Mouse (Mus musculus) heart, embryonic 13.5 days (tissue): ENCODE data around the gene Pate2. TPM values are rescaled to one million over a fixed set of nuclear protein-coding genes. Genes with fewer than 3 reads are reported as not detected.

Experiments used
- ATAC-seq: fragments of 200-750 bp; cut with Nextera tagmentation; 2 replicates; pipeline ENCODE4 v1.8.0; 2017; ENCODE audit warnings: moderate TSS enrichment; ENCODE audit not compliant: insufficient number of reproducible peaks, low FRiP score, low TSS enrichment; ENCODE audit errors: extremely low read depth
- H3K27ac ChIP-seq: fragments of 300-500 bp; sonication (generic); replicated peaks from 2 replicates; pipeline ENCODE4 v1.5.1; 2015; ENCODE audit warnings: moderate library complexity, mild to moderate bottlenecking, inconsistent platforms
- H3K27me3 ChIP-seq: fragments of 300-500 bp; sonication (generic); replicated peaks from 2 replicates; pipeline ENCODE4 v1.6.1; 2015; ENCODE audit warnings: mild to moderate bottlenecking, inconsistent platforms
- H3K36me3 ChIP-seq: fragments of 300-500 bp; sonication (generic); 2 replicates; pipeline ENCODE4 v1.6.1; 2015; ENCODE audit warnings: mild to moderate bottlenecking, inconsistent platforms
- H3K4me1 ChIP-seq: fragments of 300-500 bp; sonication (generic); 2 replicates; pipeline ENCODE4 v1.6.1; 2015; ENCODE audit warnings: inconsistent platforms
- H3K4me2 ChIP-seq: fragments of 300-500 bp; sonication (generic); 2 replicates; pipeline ENCODE4 v1.6.1; 2015; ENCODE audit warnings: inconsistent platforms, mild to moderate bottlenecking, moderate library complexity
- H3K4me3 ChIP-seq: fragments of 300-500 bp; sonication (generic); 2 replicates; pipeline ENCODE4 v1.5.1; 2015; ENCODE audit warnings: moderate library complexity, mild to moderate bottlenecking, inconsistent platforms
- H3K9ac ChIP-seq: fragments of 300-500 bp; sonication (generic); 2 replicates; pipeline ENCODE4 v1.6.1; 2015; ENCODE audit warnings: inconsistent platforms, mild to moderate bottlenecking, moderate library complexity
- H3K9me3 ChIP-seq: fragments of 300-500 bp; sonication (generic); 2 replicates; pipeline ENCODE4 v1.6.1; 2016; ENCODE audit warnings: inconsistent platforms
- WGBS: fragments of 180-500 bp; shearing (Covaris S2); methylation state at CpG from one replicate; pipeline ENCODE4 v1.1.7; 2015; ENCODE audit warnings: mixed read lengths; 5-methylcytosine and 5-hydroxymethylcytosine counted together
- polyA plus RNA-seq: library from polyadenylated mRNA; unstranded; fragments of >200 nt; fragmentation: Nextera tagmentation; extraction: Ambion mirVana; gene quantifications from 2 replicates; pipeline ENCODE4 v1.2.1, GENCODE M21; 2015

Gene Pate2
- 0.20 and 0.39 TPM in 2 replicates for polyA plus RNA-seq

- Histone ChIP-seq H3K27me3 (peaks cover 19% of the 10 kb centered on the region), H3K36me3 (peaks cover 34% of the 10 kb centered on the region), H3K9ac (peak within 1 kb of the TSS; percentile 87), H3K4me3 (peak within 1 kb of the TSS; percentile 71), H3K9me3 (no peaks in the 10 kb centered on the region), H3K27ac (peak within 1 kb of the TSS; percentile 90), H3K4me1 (peaks cover 38% of the 10 kb centered on the region), H3K4me2 (peak within 1 kb of the TSS; percentile 81)
- under 1% methylated on average over 86 of the region's 86 CpGs for WGBS
- ATAC-seq = peak; percentile 95
These were observed at the start of gene Pate2, which contains the start of gene Hyls1 for GRCm38 (mm10) chr9:35569571-35570534. Gene Pate2, plus strand, starts transcription at chr9:35570284. Gene Hyls1, minus strand, starts transcription at chr9:35570398.

DNA sequence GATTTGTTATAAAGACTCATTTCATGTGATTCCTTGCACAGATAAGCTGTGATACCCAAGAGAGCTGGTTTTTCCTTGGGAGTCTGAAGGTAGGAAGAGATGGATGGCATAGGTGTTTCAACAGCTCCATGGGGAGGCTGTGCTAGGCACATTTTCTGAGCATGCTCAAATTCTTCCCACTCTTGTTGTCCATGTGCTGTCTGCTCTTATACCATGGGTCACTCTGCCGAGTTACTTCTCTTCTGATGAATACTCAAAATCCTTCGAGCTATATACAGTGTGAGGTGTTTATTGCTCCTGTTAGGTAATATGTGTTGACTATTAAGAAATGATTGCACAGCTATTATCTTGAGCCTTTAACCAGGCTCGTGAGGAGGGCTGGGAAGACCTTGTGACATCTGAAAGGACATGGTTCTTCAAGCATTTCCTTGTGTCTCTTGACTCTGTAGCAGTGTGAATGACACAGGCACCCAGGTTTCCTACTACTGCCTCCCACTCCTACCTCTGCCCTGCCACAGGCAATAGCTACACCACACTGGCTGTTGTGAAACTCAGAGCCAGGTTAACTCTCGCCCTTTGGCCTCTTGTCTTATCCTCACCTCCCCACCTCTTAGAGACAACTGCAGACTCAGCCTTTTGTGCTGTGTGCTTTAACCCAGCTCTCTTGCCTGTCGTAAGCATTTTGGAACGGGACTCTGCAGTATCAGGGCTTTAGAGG is 49.3 kb upstream of the Pate2 start:
- Histone ChIP-seq H3K9ac (no peak overlapping the region), H3K4me3 (no peak overlapping the region), H3K27ac (no peak overlapping the region), H3K4me2 (no peak overlapping the region), H3K4me1 (peaks cover 21% of the 10 kb centered on the region), H3K27me3 (no peaks in the 10 kb centered on the region), H3K9me3 (no peaks in the 10 kb centered on the region), H3K36me3 (no peaks in the 10 kb centered on the region)
- WGBS = 70% methylated on average over 6 of the region's 6 CpGs
- no peak for ATAC-seq

GRCm38 (mm10) chr9:35522241-35522640 is 47.8 kb upstream of the Pate2 start:
- H3K4me1 ChIP-seq = peaks cover 21% of the 10 kb centered on the region
- no peak overlapping the region for H3K4me3 ChIP-seq
- no peaks in the 10 kb centered on the region for H3K36me3 ChIP-seq
- peak overlapping the region; percentile 67 for H3K27ac ChIP-seq
- no peaks in the 10 kb centered on the region for H3K27me3 ChIP-seq
- 68% methylated on average over 2 of the region's 2 CpGs for WGBS
- no peaks in the 10 kb centered on the region for H3K9me3 ChIP-seq
- no peak for ATAC-seq
- H3K4me2 ChIP-seq = no peak overlapping the region
- H3K9ac ChIP-seq = no peak overlapping the region

GRCm38 (mm10) chr9:35522821-35523515 is 47.1 kb upstream of the Pate2 start:
- Histone ChIP-seq H3K9ac (no peak overlapping the region), H3K4me1 (peaks cover 21% of the 10 kb centered on the region), H3K4me2 (no peak overlapping the region), H3K27me3 (no peaks in the 10 kb centered on the region), H3K27ac (peak overlapping the region; percentile 67), H3K36me3 (no peaks in the 10 kb centered on the region), H3K9me3 (no peaks in the 10 kb centered on the region), H3K4me3 (no peak overlapping the region)
- 58% methylated on average over 1 of the region's 1 CpGs for WGBS
- no peak for ATAC-seq

GRCm38 (mm10) chr9:35523541-35523940 is 46.5 kb upstream of the Pate2 start:
- Histone ChIP-seq H3K27ac (peak overlapping the region; percentile 69), H3K36me3 (no peaks in the 10 kb centered on the region), H3K4me1 (peaks cover 21% of the 10 kb centered on the region), H3K9ac (no peak overlapping the region), H3K9me3 (no peaks in the 10 kb centered on the region), H3K27me3 (no peaks in the 10 kb centered on the region), H3K4me2 (peak overlapping the region; percentile 8; the same call in 1 of the 2 replicates), H3K4me3 (no peak overlapping the region)
- ATAC-seq = peak; percentile 51; the same call in 1 of the 2 replicates
- 38% methylated on average over 5 of the region's 5 CpGs for WGBS

DNA sequence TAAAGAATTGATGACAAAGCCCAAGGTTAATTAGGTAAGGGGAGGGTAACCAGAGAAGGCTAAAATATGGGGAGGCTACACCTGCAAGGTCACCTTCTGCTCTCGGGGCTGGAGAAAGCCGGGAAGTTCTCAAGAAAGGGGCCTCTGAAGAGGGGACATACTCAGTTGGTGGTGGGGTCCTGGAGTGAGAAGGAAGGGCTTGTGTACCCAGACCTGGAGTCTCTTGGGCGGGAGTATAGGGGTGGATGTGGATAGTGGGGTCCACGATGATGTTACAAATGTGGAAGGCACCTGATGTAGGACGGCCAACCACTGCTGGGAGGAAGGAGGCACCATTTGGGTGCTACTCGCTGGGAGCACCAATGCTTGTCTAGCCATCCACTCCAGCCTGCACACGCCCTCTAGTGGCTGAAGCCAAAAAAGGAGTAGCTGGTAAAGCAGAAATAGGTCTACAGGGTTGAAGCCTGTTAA is 46.1 kb upstream of the Pate2 start:
- 18% methylated on average over 7 of the region's 7 CpGs for WGBS
- no peaks in the 10 kb centered on the region for H3K36me3 ChIP-seq
- H3K27me3 ChIP-seq = no peaks in the 10 kb centered on the region
- no peak overlapping the region for H3K9ac ChIP-seq
- peak overlapping the region; percentile 69 for H3K27ac ChIP-seq
- H3K4me2 ChIP-seq = peak overlapping the region; percentile 8
- H3K4me3 ChIP-seq = no peak overlapping the region
- no peaks in the 10 kb centered on the region for H3K9me3 ChIP-seq
- peaks cover 21% of the 10 kb centered on the region for H3K4me1 ChIP-seq
- ATAC-seq = no peak

- Histone ChIP-seq H3K27ac (peak overlapping the region; percentile 66; the same call in 1 of the 2 replicates), H3K27me3 (no peaks in the 10 kb centered on the region)
These were observed 40.9 kb upstream of the Pate2 start for GRCm38 (mm10) chr9:35529141-35529540.

DNA sequence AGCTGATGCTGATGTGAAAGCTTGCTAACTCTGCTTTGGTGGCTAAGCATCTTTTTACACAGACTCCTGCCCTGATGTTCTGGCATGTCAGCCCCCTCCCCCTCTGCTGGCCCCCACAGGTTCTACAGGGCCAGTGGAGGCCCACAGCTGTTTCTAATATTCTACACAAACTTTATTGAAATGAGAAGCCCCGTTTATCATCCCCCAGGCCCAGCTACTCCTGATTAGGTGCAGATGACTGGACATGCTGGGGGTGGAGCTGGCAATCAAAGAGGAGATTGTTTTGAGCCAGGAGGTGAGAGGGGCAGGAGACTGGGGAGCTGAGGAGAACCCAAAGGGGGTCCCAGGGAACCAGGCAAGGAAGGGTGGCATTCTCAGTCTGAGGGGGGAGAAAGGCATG is 40.3 kb upstream of the Pate2 start:
- Histone ChIP-seq H3K4me3 (no peak overlapping the region), H3K9ac (no peak overlapping the region), H3K4me2 (no peak overlapping the region), H3K4me1 (peaks cover 5% of the 10 kb centered on the region), H3K27ac (peak overlapping the region; percentile 59), H3K27me3 (no peaks in the 10 kb centered on the region), H3K9me3 (no peaks in the 10 kb centered on the region), H3K36me3 (no peaks in the 10 kb centered on the region)
- no peak for ATAC-seq
- WGBS = 25% methylated on average over 1 of the region's 1 CpGs

More at GRCm38 (mm10) chr9:35529141-35529540, 40.9 kb upstream of the Pate2 start:
- Histone ChIP-seq H3K36me3 (no peaks in the 10 kb centered on the region), H3K4me1 (peaks cover 11% of the 10 kb centered on the region), H3K4me2 (no peak overlapping the region), H3K9me3 (no peaks in the 10 kb centered on the region), H3K9ac (no peak overlapping the region), H3K4me3 (no peak overlapping the region)
- WGBS = 66% methylated on average over 3 of the region's 3 CpGs
- no peak for ATAC-seq

- no peaks in the 10 kb centered on the region for H3K9me3 ChIP-seq
- no peaks in the 10 kb centered on the region for H3K27me3 ChIP-seq
- no peak overlapping the region; the same call in 1 of the 2 replicates for H3K27ac ChIP-seq
- no peak overlapping the region for H3K9ac ChIP-seq
- peaks cover 21% of the 10 kb centered on the region for H3K4me1 ChIP-seq
- 60% methylated on average over 9 of the region's 9 CpGs for WGBS
- no peak overlapping the region for H3K4me2 ChIP-seq
- ATAC-seq = no peak
- H3K36me3 ChIP-seq = no peaks in the 10 kb centered on the region
- no peak overlapping the region for H3K4me3 ChIP-seq
These were observed 36.8 kb upstream of the Pate2 start for GRCm38 (mm10) chr9:35533266-35533665.

DNA sequence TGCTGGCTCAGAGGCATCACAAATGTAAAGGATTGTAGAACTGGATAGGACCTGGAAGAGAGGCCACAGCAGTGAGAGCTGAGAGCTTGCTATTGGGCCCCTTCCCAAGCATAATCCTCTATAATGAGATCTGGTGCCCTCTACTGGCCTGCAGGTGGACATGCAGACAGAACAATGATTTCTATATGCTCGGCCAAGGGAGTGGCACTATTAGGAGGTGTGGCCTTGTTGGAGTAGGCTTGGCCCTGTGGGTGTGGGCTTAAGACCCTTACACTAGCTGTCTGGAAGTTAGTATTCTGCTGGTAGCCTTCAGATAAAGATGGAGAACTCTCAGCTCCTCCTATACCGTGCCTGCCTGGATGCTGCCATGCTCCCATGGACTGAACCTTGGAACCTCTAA is 35.0 kb upstream of the Pate2 start:
- Histone ChIP-seq H3K36me3 (no peaks in the 10 kb centered on the region), H3K4me2 (no peak overlapping the region), H3K9me3 (no peaks in the 10 kb centered on the region), H3K27me3 (no peaks in the 10 kb centered on the region), H3K9ac (no peak overlapping the region), H3K27ac (no peak overlapping the region), H3K4me1 (peaks cover 24% of the 10 kb centered on the region), H3K4me3 (no peak overlapping the region)
- ATAC-seq = no peak
- WGBS = 5% methylated on average over 2 of the region's 2 CpGs

DNA sequence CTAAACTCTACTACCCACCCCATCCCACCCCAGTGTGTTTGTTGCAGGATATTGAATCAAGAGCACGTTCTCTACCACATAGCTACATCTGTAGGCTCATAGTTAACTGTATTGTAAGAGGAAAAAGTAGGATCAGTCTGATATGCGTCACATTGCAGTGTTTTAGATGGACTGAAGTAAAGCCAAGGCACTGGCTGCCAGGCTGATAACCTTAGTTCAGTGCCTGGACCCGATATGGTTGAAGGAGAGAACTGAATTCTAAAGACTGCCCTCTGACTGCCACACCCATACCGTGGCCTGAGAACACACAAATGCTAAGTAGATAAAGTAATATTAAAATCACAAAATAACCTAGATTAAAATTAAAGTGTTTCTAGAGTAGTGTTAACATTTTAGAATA is 34.2 kb upstream of the Pate2 start:
- no peak for ATAC-seq
- H3K9ac ChIP-seq = no peak overlapping the region
- H3K27ac ChIP-seq = no peak overlapping the region
- H3K9me3 ChIP-seq = no peaks in the 10 kb centered on the region
- WGBS = 61% methylated on average over 4 of the region's 4 CpGs
- no peak overlapping the region for H3K4me2 ChIP-seq
- no peaks in the 10 kb centered on the region for H3K36me3 ChIP-seq
- no peaks in the 10 kb centered on the region for H3K27me3 ChIP-seq
- H3K4me3 ChIP-seq = no peak overlapping the region
- peaks cover 24% of the 10 kb centered on the region for H3K4me1 ChIP-seq
